8 mouse cellular contexts compared by ENCODE assay signal in the genomic region with DNA sequence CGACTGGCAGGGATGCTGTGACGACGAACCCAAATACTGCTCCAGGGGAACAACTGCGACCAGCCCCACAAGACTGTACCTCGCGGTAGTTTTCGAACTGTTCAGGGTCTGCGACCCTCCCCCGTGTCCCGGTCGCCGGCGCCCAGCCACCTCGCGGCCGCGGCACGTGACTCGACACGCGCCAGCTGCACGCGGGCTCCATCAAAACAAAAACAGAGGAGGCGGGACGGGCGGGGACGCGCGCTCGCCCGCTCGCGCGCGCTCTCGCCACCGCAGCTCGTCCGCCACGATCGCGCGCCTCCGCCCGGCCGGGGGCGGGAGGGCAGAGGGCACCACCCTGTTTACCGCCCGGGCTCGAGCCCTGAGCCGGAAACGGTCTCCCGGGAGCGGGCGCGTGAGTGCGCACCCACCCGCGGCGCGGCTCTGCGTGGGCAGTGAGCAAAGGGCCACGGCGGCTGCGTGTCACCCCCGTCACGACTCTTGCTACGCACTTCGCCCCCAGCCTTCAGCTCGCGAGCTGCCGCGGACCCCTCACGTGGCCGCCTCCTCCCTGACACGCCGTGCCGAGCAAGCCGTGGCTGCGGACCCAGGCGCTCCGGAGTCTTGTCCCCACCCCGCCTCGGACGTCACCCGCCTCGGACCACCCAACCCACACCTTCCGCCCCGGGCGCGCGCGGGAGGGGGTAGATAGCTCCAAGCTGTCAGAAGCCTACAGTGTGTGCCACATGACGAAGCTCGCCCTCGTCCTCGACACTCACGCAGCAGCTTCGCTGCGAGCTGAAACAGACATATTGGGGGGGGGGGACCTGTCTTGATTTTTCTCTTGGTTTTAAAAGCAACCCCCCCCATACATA.
DNase-seq lines count a peak whose midpoint lies in the region; ATAC-seq and TF ChIP-seq lines count a peak whose summit lies in the region.

No protein-coding gene starts in this region.

- intact Hi-C loops in heart, postnatal 25 days (cut with DNase I) = loop anchor here (2.0 to 5.0 kb wide), 2 partner anchors 104 to 181 kb away; partner anchors contain the start of gene Mkln1

- no peak overlapping the region for H3K27ac ChIP-seq in forebrain, embryonic 16.5 days (ENCODE audit: low read length)
- H3K27ac ChIP-seq in liver, postnatal 0 days (ENCODE audit: low read depth) = peak overlapping the region; percentile 48
- H3K27ac ChIP-seq in neural tube, embryonic 13.5 days (replicated peaks) = no peak overlapping the region
- peak overlapping the region; percentile 53 for H3K27ac ChIP-seq in stomach, postnatal 0 days (replicated peaks)

- TF ChIP-seq EP300 in liver, postnatal 0 days (IDR thresholded peaks at IDR 0.05; ENCODE audit: low read depth) = no peak
- TF ChIP-seq EP300 in stomach, postnatal 0 days (optimal IDR thresholded peaks at IDR 0.05) = no peak

- no peaks in the 10 kb centered on the region for H3K36me3 ChIP-seq in forebrain, embryonic 16.5 days (ENCODE audit: control insufficient read depth, insufficient read depth)
- H3K36me3 ChIP-seq in liver, postnatal 0 days (replicated peaks; ENCODE audit: insufficient read depth, low read length) = no peaks in the 10 kb centered on the region
- H3K36me3 ChIP-seq in neural tube, embryonic 13.5 days = no peaks in the 10 kb centered on the region
- no peaks in the 10 kb centered on the region for H3K36me3 ChIP-seq in stomach, postnatal 0 days (ENCODE audit: control insufficient read depth, insufficient read depth, low read length)

- H3K4me3 ChIP-seq in forebrain, embryonic 16.5 days (replicated peaks; ENCODE audit: low read length) = peak overlapping the region; percentile 82
- peak overlapping the region; percentile 60 for H3K4me3 ChIP-seq in liver, postnatal 0 days (ENCODE audit: low read depth, low read length)
- peak overlapping the region; percentile 78 for H3K4me3 ChIP-seq in neural tube, embryonic 13.5 days
- peak overlapping the region; percentile 64 for H3K4me3 ChIP-seq in stomach, postnatal 0 days (ENCODE audit: low read depth, low read length)

- H3K27me3 ChIP-seq in forebrain, embryonic 16.5 days (replicated peaks; ENCODE audit: control insufficient read depth, insufficient read depth, low read length) = peaks cover 41% of the 10 kb centered on the region
- H3K27me3 ChIP-seq in liver, postnatal 0 days (ENCODE audit: insufficient read depth, low read length) = peaks cover 56% of the 10 kb centered on the region
- H3K27me3 ChIP-seq in neural tube, embryonic 13.5 days = peaks cover 73% of the 10 kb centered on the region
- 0 out of 2 replicates have a peak, but pooled peaks cover 2% of the 10 kb centered on the region for H3K27me3 ChIP-seq in stomach, postnatal 0 days (ENCODE audit: control insufficient read depth, insufficient read depth, low read length)

- TF ChIP-seq CTCF in liver, postnatal 0 days (IDR thresholded peaks at IDR 0.05; ENCODE audit: low read depth) = no peak
- TF ChIP-seq CTCF in stomach, postnatal 0 days (IDR thresholded peaks at IDR 0.05; ENCODE audit: low read depth) = peak; percentile 10; the same call in 1 of the 2 replicates

- no peaks in the 10 kb centered on the region for H3K9me3 ChIP-seq in forebrain, embryonic 16.5 days (ENCODE audit: control insufficient read depth, low read length)
- H3K9me3 ChIP-seq in liver, postnatal 0 days (ENCODE audit: low read length) = no peaks in the 10 kb centered on the region
- H3K9me3 ChIP-seq in neural tube, embryonic 13.5 days = no peaks in the 10 kb centered on the region
- H3K9me3 ChIP-seq in stomach, postnatal 0 days (ENCODE audit: control insufficient read depth, low read length) = no peaks in the 10 kb centered on the region

- ATAC-seq in CD4-positive, CD25-positive, alpha-beta regulatory T cell, adult 4 months = peak; percentile 38
- ATAC-seq in cerebellum, adult (ENCODE audit: insufficient number of reproducible peaks, low FRiP score, low TSS enrichment) = peak; percentile 67
- ATAC-seq in forebrain, embryonic 16.5 days = peak; percentile 67
- ATAC-seq in liver, postnatal 0 days = peak; percentile 85
- ATAC-seq in neural tube, embryonic 13.5 days (ENCODE audit: low read depth) = peak; percentile 75
- ATAC-seq in stomach, postnatal 0 days (ENCODE audit: low FRiP score, low TSS enrichment) = peak; percentile 84

- peak overlapping the region; percentile 70 for H3K9ac ChIP-seq in forebrain, embryonic 16.5 days (replicated peaks; ENCODE audit: low read depth, low read length)
- peak overlapping the region; percentile 63 for H3K9ac ChIP-seq in liver, postnatal 0 days (replicated peaks)
- H3K9ac ChIP-seq in neural tube, embryonic 13.5 days = peak overlapping the region; percentile 77
- H3K9ac ChIP-seq in stomach, postnatal 0 days (ENCODE audit: low read length) = peak overlapping the region; percentile 67

- peak; percentile 93 for DNase-seq in heart, postnatal 25 days (ENCODE audit: low spot score)
- peak; percentile 91 to 93 for DNase-seq in layer of hippocampus, adult 18-20 months (ENCODE audit: low spot score in 2 of 2)
- DNase-seq in liver, postnatal 0 days = peak; percentile 77
- peak; percentile 85 for DNase-seq in stomach, postnatal 0 days (ENCODE audit: low spot score)

- peaks cover 40% of the 10 kb centered on the region for H3K4me1 ChIP-seq in forebrain, embryonic 16.5 days (replicated peaks; ENCODE audit: control insufficient read depth, insufficient read depth, low read length)
- H3K4me1 ChIP-seq in liver, postnatal 0 days (ENCODE audit: insufficient read depth) = peaks cover 30% of the 10 kb centered on the region
- H3K4me1 ChIP-seq in neural tube, embryonic 13.5 days (replicated peaks) = peaks cover 46% of the 10 kb centered on the region
- H3K4me1 ChIP-seq in stomach, postnatal 0 days (replicated peaks; ENCODE audit: control insufficient read depth, insufficient read depth) = 0 out of 2 replicates have a peak, but pooled peaks cover 11% of the 10 kb centered on the region

- H3K4me2 ChIP-seq in forebrain, embryonic 16.5 days (ENCODE audit: low read length) = peak overlapping the region; percentile 100
- H3K4me2 ChIP-seq in liver, postnatal 0 days (ENCODE audit: low read depth, low read length) = peak overlapping the region; percentile 95
- H3K4me2 ChIP-seq in neural tube, embryonic 13.5 days = peak overlapping the region; percentile 99
- H3K4me2 ChIP-seq in stomach, postnatal 0 days (replicated peaks; ENCODE audit: low read depth) = peak overlapping the region; percentile 97

- under 1% methylated on average over 91 of the region's 100 CpGs for WGBS in forebrain, embryonic 16.5 days
- 1% methylated on average over 93 of the region's 100 CpGs for WGBS in liver, postnatal 0 days (ENCODE audit: insufficient replicate concordance)
- under 1% methylated on average over 100 of the region's 100 CpGs for WGBS in neural tube, embryonic 13.5 days
- WGBS in stomach, postnatal 0 days = 1% methylated on average over 98 of the region's 100 CpGs

Comparison
In these comparisons a context has a peak if more than half of its experiments do, and no peak if none do; other contexts are left out.
1. H3K27ac ChIP-seq: peak in liver, postnatal 0 days (single experiment) and stomach, postnatal 0 days (single experiment); none in forebrain, embryonic 16.5 days (single experiment) and neural tube, embryonic 13.5 days (single experiment).
2. Peak in every context shown above with its lines, with median percentiles within 50 percentile points of each other: ATAC-seq, H3K4me2 ChIP-seq, H3K4me3 ChIP-seq, H3K9ac ChIP-seq and DNase-seq.